Mouse (Mus musculus) cerebellum, adult 2 months (tissue): Measurements from ENCODE around the gene Lypd6. TPM values are rescaled to one million over a fixed set of nuclear protein-coding genes. Genes with fewer than 3 reads are reported as not detected.

ENCODE experiments used
- DNase-seq, 2 experiments: peaks; one replicate each; pipeline ENCODE4 v3.0.0; 2021
- H3K27ac ChIP-seq: fragments of 200-500 bp; 2 replicates; pipeline ENCODE4 v1.5.1; 2012; ENCODE audit warnings: low read length, control low read depth, inconsistent platforms; ENCODE audit not compliant: insufficient read depth
- H3K27me3 ChIP-seq: fragments of 200-500 bp; 2 replicates; pipeline ENCODE4 v1.6.1; 2012; ENCODE audit warnings: inconsistent platforms, mild to moderate bottlenecking, low read length, moderate library complexity; ENCODE audit not compliant: control insufficient read depth, insufficient read depth
- H3K4me1 ChIP-seq: fragments of 200-500 bp; 2 replicates; pipeline ENCODE4 v1.6.1; 2011; ENCODE audit warnings: low read length; ENCODE audit not compliant: control insufficient read depth, insufficient read depth
- H3K4me3 ChIP-seq: fragments of 200-500 bp; replicated peaks from 2 replicates; pipeline ENCODE3; 2011; ENCODE audit warnings: mild to moderate bottlenecking, low read depth, low read length, control low read depth; ENCODE audit not compliant: insufficient read depth
- CTCF ChIP-seq: fragments of 200-500 bp; IDR thresholded peaks from 2 replicates; pipeline ENCODE4 v1.5.1; 2011; ENCODE audit warnings: low read depth, mild to moderate bottlenecking, control low read depth, low read length, moderate library complexity, borderline replicate concordance; ENCODE audit not compliant: insufficient read depth
- POLR2A ChIP-seq: fragments of 200-500 bp; IDR thresholded peaks from 2 replicates; pipeline ENCODE4 v1.6.1; 2011; ENCODE audit warnings: low read length, control low read depth, borderline replicate concordance; ENCODE audit not compliant: insufficient read depth
- WGBS: fragments of 180-500 bp; shearing (Covaris S2); methylation state at CpG from one replicate; pipeline ENCODE4 v1.1.7; 2018; 5-methylcytosine and 5-hydroxymethylcytosine counted together
- polyA plus RNA-seq: library from polyadenylated mRNA; depleted of rRNA; stranded (reverse); fragments of >200 nt; gene quantifications from 2 replicates; pipeline ENCODE4 v1.2.3, GENCODE M21; 2012

The Lypd6 gene
- polyA plus RNA-seq, 1 experiment: 21.6 TPM

GRCm38 (mm10) chr2:50160069-50160468 is 93.8 kb downstream of the Lypd6 start:
- TF ChIP-seq CTCF: no peak
- no peak for TF ChIP-seq POLR2A
- DNase-seq: no peak
- Histone ChIP-seq H3K4me3 (no peak overlapping the region), H3K4me1 (no peaks in the 10 kb centered on the region), H3K27ac (no peak overlapping the region), H3K27me3 (no peaks in the 10 kb centered on the region)
- 95% methylated on average over 3 of the region's 3 CpGs for WGBS

GRCm38 (mm10) chr2:50163608-50164007 is 97.4 kb downstream of the Lypd6 start:
- Histone ChIP-seq H3K4me1 (peaks cover 2% of the 10 kb centered on the region), H3K27me3 (no peaks in the 10 kb centered on the region), H3K27ac (no peak overlapping the region), H3K4me3 (no peak overlapping the region)
- 81% methylated on average over 8 of the region's 8 CpGs for WGBS
- TF ChIP-seq CTCF (no peak), POLR2A (no peak)
- no peak for DNase-seq

- DNase-seq: peak; percentile 24 to 51
- Histone ChIP-seq H3K27me3 (no peaks in the 10 kb centered on the region), H3K4me1 (peaks cover 2% of the 10 kb centered on the region), H3K4me3 (no peak overlapping the region), H3K27ac (no peak overlapping the region)
- TF ChIP-seq POLR2A (no peak), CTCF (no peak)
- WGBS: 4% methylated on average over 6 of the region's 6 CpGs
Measured at GRCm38 (mm10) chr2:50165277-50165676, 99.0 kb downstream of the Lypd6 start.

- H3K27me3 ChIP-seq: no peaks in the 10 kb centered on the region
- 89% methylated on average over 5 of the region's 5 CpGs for WGBS
- TF ChIP-seq POLR2A: no peak
- TF ChIP-seq CTCF: no peak
Measured at GRCm38 (mm10) chr2:50166082-50166481, 99.9 kb downstream of the Lypd6 start.

GRCm38 (mm10) chr2:50173730-50174528 is 107.7 kb downstream of the Lypd6 start:
- Histone ChIP-seq H3K27me3 (no peaks in the 10 kb centered on the region), H3K4me1 (no peaks in the 10 kb centered on the region), H3K4me3 (no peak overlapping the region), H3K27ac (no peak overlapping the region)
- 77% methylated on average over 12 of the region's 12 CpGs for WGBS
- no peak for DNase-seq
- TF ChIP-seq CTCF (no peak), POLR2A (no peak)

More at GRCm38 (mm10) chr2:50166082-50166481, 99.9 kb downstream of the Lypd6 start:
- no peak for DNase-seq
- H3K4me3 ChIP-seq: no peak overlapping the region
- peaks cover 2% of the 10 kb centered on the region for H3K4me1 ChIP-seq
- H3K27ac ChIP-seq: no peak overlapping the region

- 79% methylated on average over 4 of the region's 4 CpGs for WGBS
Measured at GRCm38 (mm10) chr2:50175709-50176108, 109.5 kb downstream of the Lypd6 start.

GRCm38 (mm10) chr2:50179164-50179563 is 112.9 kb downstream of the Lypd6 start:
- Histone ChIP-seq H3K4me3 (no peak overlapping the region), H3K4me1 (no peaks in the 10 kb centered on the region), H3K27me3 (no peaks in the 10 kb centered on the region), H3K27ac (no peak overlapping the region)
- DNase-seq: peak in 1 of 2 experiments; percentile 4
- no peak for TF ChIP-seq CTCF
- no peak for TF ChIP-seq POLR2A
- WGBS: 31% methylated on average over 5 of the region's 5 CpGs

More at GRCm38 (mm10) chr2:50175709-50176108, 109.5 kb downstream of the Lypd6 start:
- no peaks in the 10 kb centered on the region for H3K4me1 ChIP-seq
- no peak overlapping the region for H3K27ac ChIP-seq
- TF ChIP-seq CTCF: no peak
- no peak for TF ChIP-seq POLR2A
- no peaks in the 10 kb centered on the region for H3K27me3 ChIP-seq
- H3K4me3 ChIP-seq: no peak overlapping the region
- DNase-seq: no peak

- WGBS: 84% methylated on average over 3 of the region's 3 CpGs
- H3K4me1 ChIP-seq: no peaks in the 10 kb centered on the region
- no peak overlapping the region for H3K27ac ChIP-seq
- H3K27me3 ChIP-seq: no peaks in the 10 kb centered on the region
- DNase-seq: no peak
- TF ChIP-seq CTCF: no peak
- no peak for TF ChIP-seq POLR2A
- no peak overlapping the region for H3K4me3 ChIP-seq
Measured at GRCm38 (mm10) chr2:50180423-50180822, 114.2 kb downstream of the Lypd6 start.
